ENCODE assay signal across 12 mouse cellular contexts in the genomic region with DNA sequence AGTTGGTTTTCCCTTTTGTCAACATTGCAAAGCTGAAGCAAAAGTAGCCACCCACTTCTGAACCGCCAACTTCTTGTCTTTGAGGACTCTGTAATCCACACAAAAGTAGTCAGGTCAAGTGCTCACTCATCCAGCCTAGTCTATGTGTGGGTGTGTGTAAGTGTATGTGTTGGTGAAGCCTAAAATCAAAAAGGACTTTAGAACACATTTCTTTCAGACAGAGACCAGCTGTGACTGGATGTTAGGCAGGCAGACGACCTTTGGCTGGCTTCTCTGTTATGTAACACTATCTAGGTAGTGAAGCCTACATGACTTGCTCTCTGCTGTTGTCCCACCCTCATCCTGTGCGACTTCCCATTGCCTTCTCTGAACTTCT.
DNase-seq lines count a peak whose midpoint lies in the region; ATAC-seq and TF ChIP-seq lines count a peak whose summit lies in the region.
"Had no signal": no experiment of that assay in that cellular context is flagged by ENCODE, and none has a peak within 500 bp of the region (broad histone marks: within the 10 kb centered on the region; RNA-seq: fewer than 3 reads in every experiment).

No protein-coding gene starts in this region.

- no peaks in the 10 kb centered on the region for H3K36me3 ChIP-seq in heart, embryonic 10.5 days
- no peaks in the 10 kb centered on the region for H3K36me3 ChIP-seq in heart, postnatal 0 days (replicated peaks; ENCODE audit: control insufficient read depth, insufficient read depth, low read length)
- H3K36me3 ChIP-seq in neural tube, embryonic 15.5 days: no peaks in the 10 kb centered on the region
- no peaks in the 10 kb centered on the region for H3K36me3 ChIP-seq in midbrain, embryonic 14.5 days (ENCODE audit: control insufficient read depth, insufficient read depth, low read length)
- H3K36me3 ChIP-seq: forebrain, embryonic 12.5 days; heart, embryonic 13.5 days had no signal

- WGBS in heart, embryonic 10.5 days: 67% methylated on average over 3 of the region's 3 CpGs
- WGBS in heart, postnatal 0 days: 54% methylated on average over 3 of the region's 3 CpGs
- 83% methylated on average over 3 of the region's 3 CpGs for WGBS in neural tube, embryonic 15.5 days
- WGBS in midbrain, embryonic 14.5 days: 86% methylated on average over 3 of the region's 3 CpGs

- no peaks in the 10 kb centered on the region for H3K4me1 ChIP-seq in heart, embryonic 10.5 days
- no peaks in the 10 kb centered on the region for H3K4me1 ChIP-seq in heart, postnatal 0 days (ENCODE audit: control insufficient read depth, insufficient read depth)
- H3K4me1 ChIP-seq in neural tube, embryonic 15.5 days: peaks cover 14% of the 10 kb centered on the region
- H3K4me1 ChIP-seq in midbrain, embryonic 14.5 days (ENCODE audit: control insufficient read depth, insufficient read depth, low read length): no peaks in the 10 kb centered on the region
- H3K4me1 ChIP-seq: forebrain, embryonic 12.5 days had no signal

- no peak overlapping the region for H3K4me2 ChIP-seq in heart, postnatal 0 days (ENCODE audit: low read depth, low read length)
- no peak overlapping the region for H3K4me2 ChIP-seq in neural tube, embryonic 15.5 days
- no peak overlapping the region for H3K4me2 ChIP-seq in midbrain, embryonic 14.5 days (ENCODE audit: low read length)
- H3K4me2 ChIP-seq: forebrain, embryonic 12.5 days; heart, embryonic 13.5 days had no signal

- no peak overlapping the region for H3K27ac ChIP-seq in heart, embryonic 10.5 days
- H3K27ac ChIP-seq in heart, postnatal 0 days (ENCODE audit: low read depth): no peak overlapping the region
- H3K27ac ChIP-seq in neural tube, embryonic 15.5 days (replicated peaks): no peak overlapping the region
- H3K27ac ChIP-seq in gastrocnemius, adult 2 months: no peak overlapping the region
- no peak overlapping the region for H3K27ac ChIP-seq in midbrain, embryonic 14.5 days (replicated peaks; ENCODE audit: low read depth, low read length)
- H3K27ac ChIP-seq: forebrain, embryonic 12.5 days; heart, embryonic 13.5 days had no signal

- no peaks in the 10 kb centered on the region for H3K9me3 ChIP-seq in heart, embryonic 10.5 days
- no peaks in the 10 kb centered on the region for H3K9me3 ChIP-seq in heart, postnatal 0 days (replicated peaks; ENCODE audit: control insufficient read depth, low read length)
- no peaks in the 10 kb centered on the region for H3K9me3 ChIP-seq in neural tube, embryonic 15.5 days (replicated peaks)
- no peaks in the 10 kb centered on the region for H3K9me3 ChIP-seq in midbrain, embryonic 14.5 days (ENCODE audit: control insufficient read depth, low read length)
- H3K9me3 ChIP-seq: forebrain, embryonic 12.5 days; heart, embryonic 13.5 days had no signal

- H3K9ac ChIP-seq in heart, postnatal 0 days (replicated peaks; ENCODE audit: low read depth, low read length): no peak overlapping the region
- no peak overlapping the region for H3K9ac ChIP-seq in neural tube, embryonic 15.5 days (replicated peaks)
- H3K9ac ChIP-seq in midbrain, embryonic 14.5 days (replicated peaks; ENCODE audit: low read length): no peak overlapping the region
- H3K9ac ChIP-seq: forebrain, embryonic 12.5 days; heart, embryonic 13.5 days had no signal

- TF ChIP-seq EP300 in heart, postnatal 0 days (IDR thresholded peaks at IDR 0.05; ENCODE audit: low read depth): no peak

- peak; percentile 62 to 76 for DNase-seq in heart, adult 9 months (ENCODE audit: low spot score in 2 of 2)
- no peak for DNase-seq in heart, embryonic 10.5 days (ENCODE audit: low spot score)
- DNase-seq in heart, postnatal 0 days (ENCODE audit: low spot score): no peak
- DNase-seq in kidney, postnatal 10 days: peak; percentile 28
- DNase-seq in gastrocnemius, adult 2 months: no peak
- no peak for DNase-seq in midbrain, embryonic 14.5 days

- TF ChIP-seq CTCF in heart, postnatal 0 days (IDR thresholded peaks at IDR 0.05; ENCODE audit: low read depth): no peak
- TF ChIP-seq CTCF in gastrocnemius, adult 2 months (IDR thresholded peaks at IDR 0.05): no peak

- ATAC-seq in heart, postnatal 0 days (ENCODE audit: insufficient read depth, low read depth): peak; percentile 33; the same call in 1 of the 2 replicates
- peak; percentile 54 for ATAC-seq in megakaryocyte, adult 5-6 weeks (ENCODE audit: poor library complexity, severe bottlenecking)
- no peak for ATAC-seq in neural tube, embryonic 15.5 days (ENCODE audit: low FRiP score)
- no peak for ATAC-seq in midbrain, embryonic 14.5 days (ENCODE audit: low FRiP score, low TSS enrichment)
- ATAC-seq: Patski had no signal

- intact Hi-C loops in gastrocnemius, adult 2 months (cut with DNase I): no loop called here

- H3K4me3 ChIP-seq in heart, embryonic 10.5 days: no peak overlapping the region
- no peak overlapping the region for H3K4me3 ChIP-seq in heart, postnatal 0 days (ENCODE audit: low read depth, low read length)
- H3K4me3 ChIP-seq in neural tube, embryonic 15.5 days (replicated peaks): no peak overlapping the region
- no peak overlapping the region for H3K4me3 ChIP-seq in gastrocnemius, adult 2 months
- no peak overlapping the region for H3K4me3 ChIP-seq in midbrain, embryonic 14.5 days (replicated peaks; ENCODE audit: low read depth, low read length)
- H3K4me3 ChIP-seq: forebrain, embryonic 12.5 days; heart, embryonic 13.5 days; myocyte had no signal

- H3K27me3 ChIP-seq in heart, embryonic 10.5 days (ENCODE audit: insufficient read depth, poor library complexity, severe bottlenecking): 0 out of 2 replicates have a peak, but pooled peaks cover 2% of the 10 kb centered on the region
- H3K27me3 ChIP-seq in heart, postnatal 0 days (ENCODE audit: control insufficient read depth, insufficient read depth, low read length): no peaks in the 10 kb centered on the region
- no peaks in the 10 kb centered on the region for H3K27me3 ChIP-seq in neural tube, embryonic 15.5 days (replicated peaks)
- no peaks in the 10 kb centered on the region for H3K27me3 ChIP-seq in midbrain, embryonic 14.5 days (ENCODE audit: control insufficient read depth, insufficient read depth, low read length)
- H3K27me3 ChIP-seq: forebrain, embryonic 12.5 days; heart, embryonic 13.5 days; Patski had no signal

Comparison
In these comparisons a context has a peak if more than half of its experiments do, and no peak if none do; other contexts are left out.
1. DNase-seq: peak in heart, adult 9 months (2 of 2) and kidney, postnatal 10 days (single experiment); none in heart, embryonic 10.5 days (single experiment), heart, postnatal 0 days (single experiment), gastrocnemius, adult 2 months (single experiment) and midbrain, embryonic 14.5 days (single experiment).
2. ATAC-seq: peak in heart, postnatal 0 days (single experiment) and megakaryocyte, adult 5-6 weeks (single experiment); none in neural tube, embryonic 15.5 days (single experiment) and midbrain, embryonic 14.5 days (single experiment).